Mouse (Mus musculus): Measurements from ENCODE around the gene Sgsm1. TPM values are rescaled to one million over a fixed set of nuclear protein-coding genes. Genes with fewer than 3 reads are reported as not detected.
A peak's percentile ranks its signal among the peaks of the same experiment; 100 is the strongest.

Gene Sgsm1
- polyA plus RNA-seq, 1 experiment from 2014 or later: 13.9 TPM

- H3K36me3 ChIP-seq: no peaks in the 10 kb centered on the region
- WGBS: 35% methylated on average over 16 of the region's 16 CpGs
- H3K4me3 ChIP-seq: no peak overlapping the region
- H3K9me3 ChIP-seq: no peaks in the 10 kb centered on the region
- H3K4me1 ChIP-seq: peaks cover 15% of the 10 kb centered on the region
- peak overlapping the region; percentile 12; the same call in 1 of the 2 replicates for H3K4me2 ChIP-seq (replicated peaks)
- no peak for ATAC-seq (ENCODE audit: low FRiP score, low read depth)
- H3K27me3 ChIP-seq (replicated peaks): peaks cover 53% of the 10 kb centered on the region
- H3K9ac ChIP-seq: 0 out of 2 replicates have a peak overlapping the region, but pooled peaks have one; percentile 23
- H3K27ac ChIP-seq: no peak overlapping the region
Measured at GRCm38 (mm10) chr5:113344635-113345386, 34.2 kb upstream of the Sgsm1 start.

GRCm38 (mm10) chr5:113336281-113336680 is 25.7 kb upstream of the Sgsm1 start:
- Histone ChIP-seq H3K27me3 (replicated peaks) (peaks cover 65% of the 10 kb centered on the region), H3K4me3 (no peak overlapping the region), H3K4me1 (peaks cover 15% of the 10 kb centered on the region), H3K36me3 (no peaks in the 10 kb centered on the region), H3K27ac (no peak overlapping the region), H3K9ac (no peak overlapping the region), H3K4me2 (replicated peaks) (no peak overlapping the region), H3K9me3 (no peaks in the 10 kb centered on the region)
- ATAC-seq (ENCODE audit: low FRiP score, low read depth): no peak
- 26% methylated on average over 9 of the region's 9 CpGs for WGBS

- peak overlapping the region; percentile 9; the same call in 1 of the 2 replicates for H3K9ac ChIP-seq
- peak overlapping the region; percentile 21; the same call in 1 of the 2 replicates for H3K4me3 ChIP-seq
- H3K4me2 ChIP-seq (replicated peaks): peak overlapping the region; percentile 55
- under 1% methylated on average over 17 of the region's 17 CpGs for WGBS
- H3K36me3 ChIP-seq: no peaks in the 10 kb centered on the region
- H3K27me3 ChIP-seq (replicated peaks): peaks cover 66% of the 10 kb centered on the region
- H3K27ac ChIP-seq: no peak overlapping the region
- peaks cover 15% of the 10 kb centered on the region for H3K4me1 ChIP-seq
- H3K9me3 ChIP-seq: no peaks in the 10 kb centered on the region
- no peak for ATAC-seq (ENCODE audit: low FRiP score, low read depth)
Measured at GRCm38 (mm10) chr5:113335732-113336131, 25.1 kb upstream of the Sgsm1 start.

GRCm38 (mm10) chr5:113334621-113335530 is 24.3 kb upstream of the Sgsm1 start:
- H3K27ac ChIP-seq: no peak overlapping the region
- no peak for ATAC-seq (ENCODE audit: low FRiP score, low read depth)
- H3K36me3 ChIP-seq: no peaks in the 10 kb centered on the region
- H3K27me3 ChIP-seq (replicated peaks): peaks cover 66% of the 10 kb centered on the region
- H3K4me3 ChIP-seq: no peak overlapping the region; the same call in 1 of the 2 replicates
- 7% methylated on average over 34 of the region's 34 CpGs for WGBS
- H3K4me1 ChIP-seq: peaks cover 15% of the 10 kb centered on the region
- no peaks in the 10 kb centered on the region for H3K9me3 ChIP-seq
- peak overlapping the region; percentile 27; the same call in 1 of the 2 replicates for H3K9ac ChIP-seq
- H3K4me2 ChIP-seq (replicated peaks): peak overlapping the region; percentile 55

- 66% methylated on average over 4 of the region's 4 CpGs for WGBS
- H3K4me2 ChIP-seq (replicated peaks): no peak overlapping the region
- ATAC-seq (ENCODE audit: low FRiP score, low read depth): no peak
- H3K4me3 ChIP-seq: no peak overlapping the region
- H3K36me3 ChIP-seq: no peaks in the 10 kb centered on the region
- no peak overlapping the region for H3K27ac ChIP-seq
- H3K4me1 ChIP-seq: peaks cover 15% of the 10 kb centered on the region
- peaks cover 58% of the 10 kb centered on the region for H3K27me3 ChIP-seq (replicated peaks)
- H3K9me3 ChIP-seq: peaks cover 15% of the 10 kb centered on the region
- no peak overlapping the region for H3K9ac ChIP-seq
Measured at GRCm38 (mm10) chr5:113332899-113333298, 22.3 kb upstream of the Sgsm1 start.

GRCm38 (mm10) chr5:113332239-113332638 is 21.7 kb upstream of the Sgsm1 start:
- 37% methylated on average over 12 of the region's 12 CpGs for WGBS
- Histone ChIP-seq H3K4me2 (replicated peaks) (no peak overlapping the region), H3K36me3 (no peaks in the 10 kb centered on the region), H3K27me3 (replicated peaks) (peaks cover 52% of the 10 kb centered on the region), H3K4me1 (peaks cover 15% of the 10 kb centered on the region), H3K27ac (no peak overlapping the region), H3K9me3 (peaks cover 15% of the 10 kb centered on the region), H3K9ac (no peak overlapping the region), H3K4me3 (no peak overlapping the region)
- ATAC-seq (ENCODE audit: low FRiP score, low read depth): no peak

- WGBS: 82% methylated on average over 3 of the region's 3 CpGs
- ATAC-seq (ENCODE audit: low FRiP score, low read depth): no peak
Measured at GRCm38 (mm10) chr5:113330202-113330601, 19.6 kb upstream of the Sgsm1 start.

GRCm38 (mm10) chr5:113329463-113329862 is 18.9 kb upstream of the Sgsm1 start:
- H3K4me1 ChIP-seq: 0 out of 2 replicates have a peak, but pooled peaks cover under 1% of the 10 kb centered on the region
- no peak overlapping the region for H3K9ac ChIP-seq
- H3K27me3 ChIP-seq (replicated peaks): peaks cover 38% of the 10 kb centered on the region
- no peak for ATAC-seq (ENCODE audit: low FRiP score, low read depth)
- no peak overlapping the region for H3K4me2 ChIP-seq (replicated peaks)
- H3K36me3 ChIP-seq: no peaks in the 10 kb centered on the region
- peaks cover 15% of the 10 kb centered on the region for H3K9me3 ChIP-seq
- no peak overlapping the region for H3K27ac ChIP-seq
- WGBS: 91% methylated on average over 8 of the region's 8 CpGs
- H3K4me3 ChIP-seq: no peak overlapping the region

More at GRCm38 (mm10) chr5:113330202-113330601, 19.6 kb upstream of the Sgsm1 start:
- Histone ChIP-seq H3K4me1 (peaks cover 7% of the 10 kb centered on the region), H3K9me3 (peaks cover 15% of the 10 kb centered on the region), H3K4me2 (replicated peaks) (no peak overlapping the region), H3K36me3 (no peaks in the 10 kb centered on the region), H3K27ac (no peak overlapping the region), H3K4me3 (no peak overlapping the region), H3K27me3 (replicated peaks) (peaks cover 38% of the 10 kb centered on the region), H3K9ac (no peak overlapping the region)

GRCm38 (mm10) chr5:113323784-113324638 is 13.4 kb upstream of the Sgsm1 start:
- H3K4me2 ChIP-seq (replicated peaks): peak overlapping the region; percentile 62
- 0 out of 2 replicates have a peak overlapping the region, but pooled peaks have one; percentile 33 for H3K9ac ChIP-seq
- peak overlapping the region; percentile 27 for H3K4me3 ChIP-seq
- peaks cover 7% of the 10 kb centered on the region for H3K9me3 ChIP-seq
- ATAC-seq (ENCODE audit: low FRiP score, low read depth): no peak
- peaks cover 24% of the 10 kb centered on the region for H3K27me3 ChIP-seq (replicated peaks)
- H3K36me3 ChIP-seq: no peaks in the 10 kb centered on the region
- peaks cover 7% of the 10 kb centered on the region; the same call in 1 of the 2 replicates for H3K4me1 ChIP-seq
- no peak overlapping the region for H3K27ac ChIP-seq
- WGBS: 4% methylated on average over 38 of the region's 38 CpGs

- Histone ChIP-seq H3K4me3 (no peak overlapping the region), H3K9me3 (no peaks in the 10 kb centered on the region), H3K36me3 (no peaks in the 10 kb centered on the region), H3K27me3 (replicated peaks) (peaks cover 11% of the 10 kb centered on the region), H3K4me1 (peaks cover 13% of the 10 kb centered on the region; the same call in 1 of the 2 replicates), H3K27ac (no peak overlapping the region), H3K9ac (no peak overlapping the region), H3K4me2 (replicated peaks) (peak overlapping the region; percentile 49)
- ATAC-seq (ENCODE audit: low FRiP score, low read depth): 0 out of 2 replicates have a peak, but pooled peaks have one; percentile 19
- WGBS: 2% methylated on average over 24 of the region's 24 CpGs
Measured at GRCm38 (mm10) chr5:113313998-113314397, 3.4 kb upstream of the Sgsm1 start.

All from neural tube, embryonic 12.5 days (tissue).